Mouse (Mus musculus) thymus, postnatal 4 days (tissue): ENCODE measurements around the gene Klhdc8b.

Experiments used
- DNase-seq: peaks from one replicate; pipeline ENCODE4 v3.0.0; 2021

The Klhdc8b gene

GRCm38 (mm10) chr9:108480813-108481519 is 19.6 kb upstream of the Klhdc8b start:
- no peak for DNase-seq

GRCm38 (mm10) chr9:108479721-108480351 is 18.5 kb upstream of the Klhdc8b start, which contains the start of gene Lamb2:
Lamb2 (plus strand) TSS chr9:108479736.
- DNase-seq, result no peak

- DNase-seq, result no peak
Observed at GRCm38 (mm10) chr9:108479241-108479640, 17.9 kb upstream of the Klhdc8b start.

- peak; percentile 65 for DNase-seq
Observed at GRCm38 (mm10) chr9:108478638-108479156, 17.3 kb upstream of the Klhdc8b start.

- DNase-seq, result no peak
Observed at GRCm38 (mm10) chr9:108474528-108474927, 13.1 kb upstream of the Klhdc8b start.

GRCm38 (mm10) chr9:108469845-108470244 is 8.5 kb upstream of the Klhdc8b start:
- DNase-seq, result no peak

- DNase-seq, result no peak
Observed at GRCm38 (mm10) chr9:108469430-108469829, 8.0 kb upstream of the Klhdc8b start.

GRCm38 (mm10) chr9:108466219-108466618 is 4.8 kb upstream of the Klhdc8b start:
- no peak for DNase-seq

- no peak for DNase-seq
Observed at GRCm38 (mm10) chr9:108463713-108464112, 2.3 kb upstream of the Klhdc8b start.

GRCm38 (mm10) chr9:108462192-108462591 is 811 bp upstream of the Klhdc8b start:
- no peak for DNase-seq

GRCm38 (mm10) chr9:108461675-108462074 is 294 bp upstream of the Klhdc8b start:
- DNase-seq, result no peak

- peak; percentile 90 for DNase-seq
Observed at GRCm38 (mm10) chr9:108460319-108461178, 832 bp downstream of the Klhdc8b start, which contains the start of gene Ccdc71. Ccdc71 (plus strand) TSS chr9:108460527.

- DNase-seq, result no peak
Observed at GRCm38 (mm10) chr9:108459939-108460318, 1.5 kb downstream of the Klhdc8b start.

GRCm38 (mm10) chr9:108456953-108457352 is 4.4 kb downstream of the Klhdc8b start:
- DNase-seq, result no peak

GRCm38 (mm10) chr9:108455747-108456571 is 5.4 kb downstream of the Klhdc8b start:
- DNase-seq, result no peak

- DNase-seq, result no peak
Observed at GRCm38 (mm10) chr9:108454429-108454828, 7.0 kb downstream of the Klhdc8b start.

GRCm38 (mm10) chr9:108453458-108453857 is 7.9 kb downstream of the Klhdc8b start:
- no peak for DNase-seq

- DNase-seq, result no peak
Observed at GRCm38 (mm10) chr9:108452911-108453310, 8.5 kb downstream of the Klhdc8b start.

GRCm38 (mm10) chr9:108452291-108452906 is 9.0 kb downstream of the Klhdc8b start:
- DNase-seq, result peak; percentile 95

- DNase-seq, result no peak
Observed at GRCm38 (mm10) chr9:108451519-108452160, 9.7 kb downstream of the Klhdc8b start.

GRCm38 (mm10) chr9:108451170-108451493 is 10.2 kb downstream of the Klhdc8b start:
- no peak for DNase-seq
